Mouse (Mus musculus): ENCODE data around the gene Stac3.

DNA sequence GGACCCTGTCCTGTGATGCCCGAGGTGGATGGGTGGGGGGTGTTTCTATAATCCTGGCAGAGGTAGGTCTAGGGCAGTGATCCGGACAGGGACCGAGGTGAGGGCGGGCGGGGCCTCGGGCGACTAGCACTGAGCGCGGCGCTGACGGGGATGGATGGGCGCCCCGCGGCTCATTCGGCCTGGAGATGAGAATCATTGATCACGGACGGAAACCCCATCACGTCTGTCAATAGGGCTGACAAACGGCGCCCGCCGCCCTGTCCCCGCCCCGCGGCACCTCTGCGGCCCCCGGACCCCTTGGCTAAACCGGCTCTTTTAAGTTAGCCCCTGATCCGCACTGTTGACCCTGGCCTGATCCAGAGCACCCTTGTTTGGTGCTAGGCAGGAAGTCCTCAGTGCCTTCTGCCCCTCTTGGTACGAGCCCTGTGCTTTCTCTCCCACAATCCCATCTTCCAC lies 33.5 kb downstream of the Stac3 start:
- TF ChIP-seq CTCF (IDR thresholded peaks at IDR 0.05) (no peak), POLR2A (IDR thresholded peaks at IDR 0.05; ENCODE audit: insufficient read depth, low read depth, low read length) (no peak)
